Mouse (Mus musculus): ENCODE results near the gene Ckm. TPM values are rescaled to one million over a fixed set of nuclear protein-coding genes. Genes with fewer than 3 reads are reported as not detected.

Gene Ckm
- polyA plus RNA-seq, 1 experiment from 2014 or later = 38.6 TPM

DNA sequence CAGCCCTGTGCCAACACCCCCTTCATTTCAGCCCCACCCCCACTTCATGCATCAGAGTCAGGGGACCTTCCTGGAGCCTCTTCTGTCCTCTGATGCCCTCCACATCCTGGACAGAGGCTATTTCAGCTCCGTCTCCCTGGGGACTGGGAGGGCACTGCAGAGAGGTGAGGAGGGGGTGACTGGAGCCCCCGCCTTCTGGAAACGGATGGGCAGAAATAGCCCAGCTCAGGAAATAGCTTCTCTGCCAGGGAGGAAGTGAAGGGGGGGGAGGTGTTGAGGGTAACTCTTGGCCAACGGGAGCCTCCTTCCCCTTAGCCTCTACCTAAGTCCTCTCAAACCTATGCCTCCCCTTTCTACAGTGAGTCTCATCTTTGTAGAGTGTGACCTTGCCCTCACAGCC lies 67.8 kb downstream of the Ckm start:
- Histone ChIP-seq H3K4me1 (peaks cover 14% of the 10 kb centered on the region), H3K27me3 (replicated peaks) (peaks cover 66% of the 10 kb centered on the region), H3K4me3 (replicated peaks) (no peak overlapping the region), H3K9me3 (replicated peaks) (no peaks in the 10 kb centered on the region), H3K4me2 (no peak overlapping the region), H3K9ac (replicated peaks) (no peak overlapping the region), H3K36me3 (no peaks in the 10 kb centered on the region), H3K27ac (replicated peaks) (no peak overlapping the region)
- 53% methylated on average over 4 of the region's 4 CpGs for WGBS
- no peak for ATAC-seq (ENCODE audit: low FRiP score)

MicroRNAs within 50 kb of the gene (microRNA counts, 519-probe panel; counts per million panel counts)
- microRNA mmu-miR-343 = not detected

Small RNA genes lying within 50 kb of the gene (microRNA-seq; reads per million reads assigned to microRNA genes)
- gene Mir343 = not detected

Other genes starting within 250 kb of the Ckm start
- gene Gipr, start 238.6 kb upstream of the Ckm start, polyA plus RNA-seq (2015; fragmentation: Nextera tagmentation; extraction: Ambion mirVana) = 1.2 and 2.1 TPM in 2 replicates
- 11.6 and 13.3 TPM in 2 replicates for gene Eml2, start 228.4 kb upstream of the Ckm start, polyA plus RNA-seq (2015; fragmentation: Nextera tagmentation; extraction: Ambion mirVana)
- 3.1 and 3.3 TPM in 2 replicates for gene Gpr4, start 192.2 kb upstream of the Ckm start, polyA plus RNA-seq (2015; fragmentation: Nextera tagmentation; extraction: Ambion mirVana)
- 37.8 and 37.9 TPM in 2 replicates for gene Opa3, start 176.4 kb upstream of the Ckm start, polyA plus RNA-seq (2015; fragmentation: Nextera tagmentation; extraction: Ambion mirVana)
- gene Vasp, start 133.0 kb upstream of the Ckm start, polyA plus RNA-seq (2015; fragmentation: Nextera tagmentation; extraction: Ambion mirVana) = 40.9 and 55.5 TPM in 2 replicates
- 1.3 TPM in 2 replicates for gene Ppm1n, start 124.7 kb upstream of the Ckm start, polyA plus RNA-seq (2015; fragmentation: Nextera tagmentation; extraction: Ambion mirVana)
- gene Rtn2, start 122.2 kb upstream of the Ckm start, polyA plus RNA-seq (2015; fragmentation: Nextera tagmentation; extraction: Ambion mirVana) = 105 and 121 TPM in 2 replicates
- gene Fosb, start 94.7 kb upstream of the Ckm start, polyA plus RNA-seq (2015; fragmentation: Nextera tagmentation; extraction: Ambion mirVana) = 0.09 and 0.18 TPM in 2 replicates
- gene Ercc1, start 60.0 kb upstream of the Ckm start, polyA plus RNA-seq (2015; fragmentation: Nextera tagmentation; extraction: Ambion mirVana) = 78.5 and 93.5 TPM in 2 replicates
- gene Cd3eap, start 45.3 kb upstream of the Ckm start, polyA plus RNA-seq (2015; fragmentation: Nextera tagmentation; extraction: Ambion mirVana) = 22.2 and 23.0 TPM in 2 replicates
- 1.9 and 2.1 TPM in 2 replicates for gene Ppp1r13l, start 45.0 kb upstream of the Ckm start, polyA plus RNA-seq (2015; fragmentation: Nextera tagmentation; extraction: Ambion mirVana)
- gene Ercc2, start 22.8 kb upstream of the Ckm start, polyA plus RNA-seq (2015; fragmentation: Nextera tagmentation; extraction: Ambion mirVana) = 21.6 and 22.2 TPM in 2 replicates
- 1.2 and 4.0 TPM in 2 replicates for gene Klc3, start 672 bp upstream of the Ckm start, polyA plus RNA-seq (2015; fragmentation: Nextera tagmentation; extraction: Ambion mirVana)
- 15.4 and 16.5 TPM in 2 replicates for gene Mark4, start 54.0 kb downstream of the Ckm start, polyA plus RNA-seq (2015; fragmentation: Nextera tagmentation; extraction: Ambion mirVana)
- 1.5 and 1.8 TPM in 2 replicates for gene Exoc3l2, start 58.6 kb downstream of the Ckm start, polyA plus RNA-seq (2015; fragmentation: Nextera tagmentation; extraction: Ambion mirVana)
- gene Bloc1s3, start 103.6 kb downstream of the Ckm start, polyA plus RNA-seq (2015; fragmentation: Nextera tagmentation; extraction: Ambion mirVana) = 3.9 and 5.0 TPM in 2 replicates
- 39.2 and 58.6 TPM in 2 replicates for gene Trappc6a, start 103.6 kb downstream of the Ckm start, polyA plus RNA-seq (2015; fragmentation: Nextera tagmentation; extraction: Ambion mirVana)
- 1.2 and 1.5 TPM in 2 replicates for gene Nkpd1, start 113.1 kb downstream of the Ckm start, polyA plus RNA-seq (2015; fragmentation: Nextera tagmentation; extraction: Ambion mirVana)
- 41.0 and 42.3 TPM in 2 replicates for gene Ppp1r37, start 158.3 kb downstream of the Ckm start, polyA plus RNA-seq (2015; fragmentation: Nextera tagmentation; extraction: Ambion mirVana)
- 0.23 and 0.61 TPM in 2 replicates for gene Zfp296, start 172.5 kb downstream of the Ckm start, polyA plus RNA-seq (2015; fragmentation: Nextera tagmentation; extraction: Ambion mirVana)
- 145 and 154 TPM in 2 replicates for gene Gemin7, start 172.8 kb downstream of the Ckm start, polyA plus RNA-seq (2015; fragmentation: Nextera tagmentation; extraction: Ambion mirVana)
- 51.0 and 61.5 TPM in 2 replicates for gene Clasrp, start 199.7 kb downstream of the Ckm start, polyA plus RNA-seq (2015; fragmentation: Nextera tagmentation; extraction: Ambion mirVana)
- gene Relb, start 224.7 kb downstream of the Ckm start, polyA plus RNA-seq (2015; fragmentation: Nextera tagmentation; extraction: Ambion mirVana) = 9.6 and 12.8 TPM in 2 replicates